Mouse (Mus musculus) heart, postnatal 14 days (tissue): ENCODE measurements around the gene Mid1. TPM values are rescaled to one million over a fixed set of nuclear protein-coding genes. Genes with fewer than 3 reads are reported as not detected.

Experiments used
- DNase-seq, 2 experiments: peaks; one replicate each; pipeline ENCODE4 v3.0.0; 2021 to 2022
- intact Hi-C: fragments of 180-260 bp; cut with DNase I; formaldehyde crosslinking; loops from one replicate; pipeline ENCODE4 v1.15.1; 2025
- long read RNA-seq, 2 experiments: library from polyadenylated mRNA; stranded (forward); transcript quantifications; one replicate each; pipeline ENCODE4 v2.0.0; 2021
- total RNA-seq, 2 experiments: library from RNA; stranded (reverse); gene quantifications; 2 replicates each; pipeline ENCODE4 v1.2.3; 2021

The Mid1 gene
- 10 to 100 TPM in 1 of 2 experiments, 1 to 10 TPM in 1; 2.7 to 12.5 TPM for total RNA-seq
- long read RNA-seq, experiment 1, partial matches to known transcripts, result 0 of 1 reads
- long read RNA-seq, experiment 1, other reads (novel, unspliced or antisense), result 1 of 1 reads
- long read RNA-seq, experiment 2, partial matches to known transcripts, result 2 of 5 reads
- long read RNA-seq, experiment 2, other reads (novel, unspliced or antisense), result 3 of 5 reads

GRCm38 (mm10) chrX:169685131-169685530 lies at the start of gene Mid1:
Gene Mid1, plus strand, starts transcription at chrX:169685199.
- intact Hi-C loops, result no loop called here

GRCm38 (mm10) chrX:169673056-169673455 lies 11.9 kb upstream of the Mid1 start:
- intact Hi-C loops, result no loop called here
- DNase-seq, result no peak

More at GRCm38 (mm10) chrX:169685131-169685530, at the start of gene Mid1:
- DNase-seq, result peak; percentile 29 to 30

- no peak for DNase-seq
- intact Hi-C loops, result no loop called here
Measured at GRCm38 (mm10) chrX:169676313-169676712, 8.7 kb upstream of the Mid1 start.

DNA sequence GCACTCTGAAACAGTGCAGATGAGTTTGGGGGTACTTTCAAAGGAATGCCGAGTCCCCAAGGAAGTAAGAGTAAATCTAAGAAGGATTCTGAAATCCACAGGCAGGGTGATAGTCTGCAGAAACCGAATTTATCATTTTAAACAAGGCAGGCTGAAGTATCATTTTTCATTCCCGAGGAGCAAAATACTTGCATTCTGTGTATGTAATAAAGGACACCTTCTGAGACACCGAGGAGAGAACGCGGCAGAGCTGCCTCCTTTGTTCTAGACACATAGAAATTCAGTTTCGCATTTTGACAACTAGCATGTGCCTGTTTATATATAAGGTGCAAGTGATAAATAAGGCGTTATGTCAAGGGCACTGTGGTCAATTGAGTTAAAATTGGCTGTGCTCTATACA lies 732 bp downstream of the Mid1 start:
- intact Hi-C loops, result no loop called here
- DNase-seq, result no peak

- intact Hi-C loops, result no loop called here
- no peak for DNase-seq
Measured at GRCm38 (mm10) chrX:169691217-169691616, 6.2 kb downstream of the Mid1 start.

- intact Hi-C loops, result no loop called here
- DNase-seq, result no peak
Measured at GRCm38 (mm10) chrX:169691675-169692074, 6.7 kb downstream of the Mid1 start.

- intact Hi-C loops, result no loop called here
- no peak for DNase-seq
Measured at GRCm38 (mm10) chrX:169692225-169692909, 7.4 kb downstream of the Mid1 start.

GRCm38 (mm10) chrX:169704016-169704602 lies 19.1 kb downstream of the Mid1 start:
- intact Hi-C loops, result no loop called here
- DNase-seq, result peak in 1 of 2 experiments; percentile 26

GRCm38 (mm10) chrX:169723511-169723910 lies 38.5 kb downstream of the Mid1 start:
- peak; percentile 8 to 36 for DNase-seq
- intact Hi-C loops, result no loop called here

- intact Hi-C loops, result no loop called here
Measured at GRCm38 (mm10) chrX:169735387-169735969, 50.5 kb downstream of the Mid1 start.

GRCm38 (mm10) chrX:169758001-169758400 lies 73.0 kb downstream of the Mid1 start:
- intact Hi-C loops, result no loop called here
- DNase-seq, result no peak

More at GRCm38 (mm10) chrX:169735387-169735969, 50.5 kb downstream of the Mid1 start:
- no peak for DNase-seq

DNA sequence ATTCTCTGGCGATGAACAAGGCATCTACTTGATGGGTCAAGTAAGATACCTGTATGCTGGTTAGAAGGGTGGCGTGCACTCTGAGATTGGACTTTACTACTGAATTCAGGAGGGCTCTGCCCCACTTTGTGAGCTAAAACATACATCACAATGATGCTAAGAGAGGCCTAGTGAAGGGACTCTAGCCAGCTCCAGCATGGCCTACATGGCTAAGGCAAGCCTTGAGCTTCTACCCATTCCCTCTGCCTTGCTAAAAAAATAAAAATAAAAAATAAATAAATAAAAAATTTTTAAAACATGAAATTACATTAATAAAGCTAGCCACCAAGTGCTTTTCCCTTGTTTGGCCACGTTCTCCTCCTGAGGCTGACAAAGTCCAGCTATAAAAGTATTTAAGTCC lies 94.5 kb downstream of the Mid1 start, which contains the start of gene 4933400A11Rik:
TSS of gene 4933400A11Rik (minus strand) at position 101 of the 400 bp plus-strand sequence.
- intact Hi-C loops, result no loop called here

DNA sequence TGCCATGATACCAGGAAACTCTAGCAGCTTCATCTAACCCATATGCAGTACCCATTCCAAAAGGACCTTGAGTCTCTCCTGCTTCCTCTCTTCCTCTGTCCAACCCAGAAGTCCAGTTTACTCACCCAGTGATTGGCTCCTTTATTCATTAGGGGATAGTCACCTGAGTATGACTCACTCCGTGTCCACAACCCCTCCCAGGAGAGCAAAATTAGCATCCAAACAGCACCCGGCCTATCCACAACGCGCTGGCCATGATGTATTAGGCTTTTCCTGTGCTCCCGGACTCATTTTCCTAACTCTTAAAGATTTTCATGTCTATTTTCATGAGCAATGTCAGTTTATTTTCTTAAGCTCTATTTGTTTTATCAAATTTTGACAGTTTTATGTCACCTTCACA lies 104.7 kb downstream of the Mid1 start:
- intact Hi-C loops, result no loop called here
- DNase-seq, result no peak

More for the DNA sequence above, 94.5 kb downstream of the Mid1 start, which contains the start of gene 4933400A11Rik:
- DNase-seq, result no peak

DNA sequence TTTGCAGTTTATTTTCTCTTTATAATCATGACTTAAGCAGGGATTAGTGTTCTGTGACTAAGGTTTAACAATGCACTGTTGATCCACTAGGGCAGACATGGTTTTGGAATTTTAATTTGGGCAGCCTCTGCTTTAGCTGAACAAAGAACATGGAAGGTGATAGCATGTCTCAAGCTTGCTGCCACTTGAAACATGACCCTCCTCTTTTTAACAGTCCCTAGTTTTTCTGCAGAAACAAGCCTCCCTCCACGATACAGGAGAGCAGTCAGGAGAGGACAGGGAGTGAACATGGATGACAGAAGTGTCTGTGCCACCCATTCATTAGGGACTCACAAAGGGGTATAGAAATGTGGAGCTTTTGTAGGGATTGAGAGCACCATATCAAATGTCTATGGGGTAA lies 107.9 kb downstream of the Mid1 start:
- intact Hi-C loops, result no loop called here
- no peak for DNase-seq

DNA sequence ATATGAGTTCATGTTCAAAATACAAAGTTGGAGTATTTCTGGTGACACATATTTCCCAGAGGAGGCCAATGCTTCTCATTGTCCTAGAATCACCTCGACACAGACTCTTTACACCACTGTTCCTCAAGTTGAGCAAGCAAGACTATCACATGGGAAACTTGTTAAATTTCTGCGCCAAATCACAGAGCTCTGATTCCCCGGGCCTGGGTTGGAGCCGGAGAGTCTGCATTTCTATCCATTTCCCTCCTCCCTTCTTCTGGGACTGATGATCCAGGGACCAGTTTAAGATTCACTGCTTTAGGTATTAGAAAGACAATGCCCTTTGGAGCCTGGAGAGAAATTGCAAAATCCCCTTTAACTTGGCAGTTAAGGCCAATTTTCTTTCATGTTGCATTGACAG lies 109.4 kb downstream of the Mid1 start:
- no peak for DNase-seq
- intact Hi-C loops, result no loop called here

GRCm38 (mm10) chrX:169794831-169795311 lies 109.9 kb downstream of the Mid1 start:
- intact Hi-C loops, result no loop called here
- DNase-seq, result no peak

DNA sequence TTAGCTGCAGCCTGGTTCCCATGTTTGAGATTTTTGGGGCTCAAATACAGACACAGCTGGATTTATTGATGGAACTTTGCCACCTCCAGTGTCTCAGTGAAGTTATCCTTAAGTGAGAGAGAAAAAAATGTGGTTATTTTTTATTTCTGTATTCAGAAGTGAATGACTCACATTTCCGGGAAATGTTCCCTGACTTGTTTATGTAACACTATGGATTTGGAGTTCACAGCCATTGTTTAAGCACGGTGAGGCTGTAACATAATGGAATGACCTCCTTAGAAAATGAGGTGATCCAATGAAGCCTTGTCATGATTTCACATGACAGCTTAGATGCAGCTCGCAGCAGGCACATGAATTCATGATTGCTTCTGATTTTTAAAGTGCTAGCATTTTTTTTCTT lies 112.1 kb downstream of the Mid1 start:
- no peak for DNase-seq
- intact Hi-C loops, result no loop called here

- peak; percentile 18 to 46 for DNase-seq
- intact Hi-C loops, result no loop called here
Measured at GRCm38 (mm10) chrX:169798987-169799680, 114.1 kb downstream of the Mid1 start.

DNA sequence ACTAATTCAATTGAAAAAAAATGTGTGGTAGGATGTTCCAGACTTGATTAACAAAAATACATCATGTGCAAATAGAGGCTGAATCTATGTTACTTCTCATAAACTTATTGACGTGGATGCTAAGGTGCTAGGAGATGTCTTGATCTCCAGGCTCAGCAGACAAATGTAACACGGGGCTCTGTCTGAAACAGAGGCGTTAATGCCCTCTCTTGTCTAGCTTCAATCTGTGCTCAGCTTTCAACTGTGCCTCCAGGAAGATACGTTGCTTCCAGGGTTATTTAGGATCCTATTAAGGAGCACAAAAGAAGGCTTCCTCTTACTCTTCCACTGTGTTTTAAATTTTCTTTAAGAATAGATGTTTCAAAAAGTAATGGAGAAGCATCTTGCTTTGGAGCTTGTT lies 115.2 kb downstream of the Mid1 start:
- intact Hi-C loops, result loop anchor here (5.0 to 10.0 kb wide), 2 partner anchors 105 to 182 kb away; no protein-coding TSS in a partner anchor
- no peak for DNase-seq

DNA sequence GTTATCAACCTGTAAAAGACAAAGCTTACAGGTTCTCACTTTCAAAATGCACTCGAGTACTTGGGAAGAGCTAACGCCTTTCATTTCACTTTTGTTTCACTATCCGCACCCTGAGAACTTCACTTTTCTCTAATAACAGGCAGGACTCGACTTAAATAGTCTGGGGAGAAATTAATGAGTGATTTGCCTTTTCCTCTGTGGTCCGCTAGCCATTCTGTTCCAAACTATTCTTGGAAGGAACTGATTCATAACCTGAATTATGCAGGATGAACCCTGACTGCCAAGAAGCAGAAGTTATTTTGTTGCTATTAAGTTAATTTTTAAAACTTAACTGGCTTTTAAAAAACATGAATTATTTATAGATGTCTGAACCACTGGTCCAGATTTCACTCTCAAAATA lies 120.8 kb downstream of the Mid1 start:
- intact Hi-C loops, result loop anchor here (10.0 kb wide), 1 partner anchor 99 kb away; no protein-coding TSS in a partner anchor
- no peak for DNase-seq
